Mouse (Mus musculus) heart, embryonic 13.5 days (tissue): ENCODE results near the gene S100a6. TPM values are rescaled to one million over a fixed set of nuclear protein-coding genes. Genes with fewer than 3 reads are reported as not detected.
A peak's percentile ranks its signal among the peaks of the same experiment; 100 is the strongest.

ENCODE experiments used
- ATAC-seq: fragments of 200-750 bp; cut with Nextera tagmentation; 2 replicates; pipeline ENCODE4 v1.8.0; 2017; ENCODE audit warnings: moderate TSS enrichment; ENCODE audit not compliant: insufficient number of reproducible peaks, low FRiP score, low TSS enrichment; ENCODE audit errors: extremely low read depth
- H3K27ac ChIP-seq: fragments of 300-500 bp; sonication (generic); replicated peaks from 2 replicates; pipeline ENCODE4 v1.5.1; 2015; ENCODE audit warnings: moderate library complexity, mild to moderate bottlenecking, inconsistent platforms
- H3K27me3 ChIP-seq: fragments of 300-500 bp; sonication (generic); replicated peaks from 2 replicates; pipeline ENCODE4 v1.6.1; 2015; ENCODE audit warnings: mild to moderate bottlenecking, inconsistent platforms
- H3K36me3 ChIP-seq: fragments of 300-500 bp; sonication (generic); 2 replicates; pipeline ENCODE4 v1.6.1; 2015; ENCODE audit warnings: mild to moderate bottlenecking, inconsistent platforms
- H3K4me1 ChIP-seq: fragments of 300-500 bp; sonication (generic); 2 replicates; pipeline ENCODE4 v1.6.1; 2015; ENCODE audit warnings: inconsistent platforms
- H3K4me2 ChIP-seq: fragments of 300-500 bp; sonication (generic); 2 replicates; pipeline ENCODE4 v1.6.1; 2015; ENCODE audit warnings: inconsistent platforms, mild to moderate bottlenecking, moderate library complexity
- H3K4me3 ChIP-seq: fragments of 300-500 bp; sonication (generic); 2 replicates; pipeline ENCODE4 v1.5.1; 2015; ENCODE audit warnings: moderate library complexity, mild to moderate bottlenecking, inconsistent platforms
- H3K9ac ChIP-seq: fragments of 300-500 bp; sonication (generic); 2 replicates; pipeline ENCODE4 v1.6.1; 2015; ENCODE audit warnings: inconsistent platforms, mild to moderate bottlenecking, moderate library complexity
- H3K9me3 ChIP-seq: fragments of 300-500 bp; sonication (generic); 2 replicates; pipeline ENCODE4 v1.6.1; 2016; ENCODE audit warnings: inconsistent platforms
- WGBS: fragments of 180-500 bp; shearing (Covaris S2); methylation state at CpG from one replicate; pipeline ENCODE4 v1.1.7; 2015; ENCODE audit warnings: mixed read lengths; 5-methylcytosine and 5-hydroxymethylcytosine counted together
- polyA plus RNA-seq: library from polyadenylated mRNA; unstranded; fragments of >200 nt; fragmentation: Nextera tagmentation; extraction: Ambion mirVana; gene quantifications from 2 replicates; pipeline ENCODE4 v1.2.1, GENCODE M21; 2015

The S100a6 gene
- polyA plus RNA-seq, 1 experiment from 2014 or later = 38.2 TPM

GRCm38 (mm10) chr3:90612061-90612460 lies 621 bp upstream of the S100a6 start:
- 54% methylated on average over 4 of the region's 4 CpGs for whole genome bisulfite sequencing
- H3K27me3 ChIP-seq = 0 out of 2 replicates have a peak, but pooled peaks cover 14% of the 10 kb centered on the region
- H3K4me3 ChIP-seq = no peak overlapping the region
- H3K9ac ChIP-seq = no peak overlapping the region
- no peak overlapping the region for H3K4me2 ChIP-seq
- no peaks in the 10 kb centered on the region for H3K9me3 ChIP-seq
- no peak for ATAC-seq
- peaks cover 13% of the 10 kb centered on the region for H3K4me1 ChIP-seq
- no peak overlapping the region for H3K27ac ChIP-seq
- H3K36me3 ChIP-seq = no peaks in the 10 kb centered on the region

GRCm38 (mm10) chr3:90613461-90614147 lies 922 bp downstream of the S100a6 start:
- H3K4me3 ChIP-seq = peak overlapping the region; percentile 48
- peak overlapping the region; percentile 66; the same call in 1 of the 2 replicates for H3K9ac ChIP-seq
- H3K36me3 ChIP-seq = no peaks in the 10 kb centered on the region
- H3K27me3 ChIP-seq = 0 out of 2 replicates have a peak, but pooled peaks cover 9% of the 10 kb centered on the region
- H3K4me1 ChIP-seq = peaks cover 13% of the 10 kb centered on the region
- no peak for ATAC-seq
- H3K4me2 ChIP-seq = peak overlapping the region; percentile 81
- no peaks in the 10 kb centered on the region for H3K9me3 ChIP-seq
- WGBS = 58% methylated on average over 7 of the region's 7 CpGs
- no peak overlapping the region for H3K27ac ChIP-seq

GRCm38 (mm10) chr3:90614148-90614530 lies 1.5 kb downstream of the S100a6 start:
- WGBS = 74% methylated on average over 6 of the region's 6 CpGs
- no peak for ATAC-seq
- Histone ChIP-seq H3K4me3 (no peak overlapping the region), H3K27ac (no peak overlapping the region), H3K4me1 (peaks cover 13% of the 10 kb centered on the region), H3K9me3 (no peaks in the 10 kb centered on the region), H3K9ac (no peak overlapping the region), H3K4me2 (peak overlapping the region; percentile 81; the same call in 1 of the 2 replicates), H3K36me3 (no peaks in the 10 kb centered on the region), H3K27me3 (0 out of 2 replicates have a peak, but pooled peaks cover 9% of the 10 kb centered on the region)

GRCm38 (mm10) chr3:90614611-90615251 lies 2.0 kb downstream of the S100a6 start:
- Histone ChIP-seq H3K36me3 (no peaks in the 10 kb centered on the region), H3K4me1 (peaks cover 13% of the 10 kb centered on the region), H3K9ac (no peak overlapping the region), H3K4me3 (no peak overlapping the region), H3K27me3 (0 out of 2 replicates have a peak, but pooled peaks cover 9% of the 10 kb centered on the region), H3K27ac (no peak overlapping the region), H3K4me2 (peak overlapping the region; percentile 36; the same call in 1 of the 2 replicates), H3K9me3 (no peaks in the 10 kb centered on the region)
- no peak for ATAC-seq
- WGBS = 71% methylated on average over 11 of the region's 11 CpGs

GRCm38 (mm10) chr3:90615415-90615814 lies 2.7 kb downstream of the S100a6 start:
- Histone ChIP-seq H3K27me3 (0 out of 2 replicates have a peak, but pooled peaks cover 9% of the 10 kb centered on the region), H3K36me3 (no peaks in the 10 kb centered on the region), H3K9ac (no peak overlapping the region), H3K4me1 (peaks cover 13% of the 10 kb centered on the region), H3K9me3 (no peaks in the 10 kb centered on the region), H3K27ac (no peak overlapping the region), H3K4me2 (peak overlapping the region; percentile 36), H3K4me3 (no peak overlapping the region)
- no peak for ATAC-seq
- WGBS = 7% methylated on average over 7 of the region's 7 CpGs

- no peak for ATAC-seq
- Histone ChIP-seq H3K27ac (no peak overlapping the region), H3K4me2 (peak overlapping the region; percentile 36; the same call in 1 of the 2 replicates), H3K27me3 (0 out of 2 replicates have a peak, but pooled peaks cover 9% of the 10 kb centered on the region), H3K4me1 (peaks cover 13% of the 10 kb centered on the region), H3K9me3 (no peaks in the 10 kb centered on the region), H3K36me3 (no peaks in the 10 kb centered on the region), H3K9ac (no peak overlapping the region), H3K4me3 (no peak overlapping the region)
- WGBS = 54% methylated on average over 1 of the region's 1 CpGs
Measured at GRCm38 (mm10) chr3:90615911-90616310, 3.2 kb downstream of the S100a6 start.

GRCm38 (mm10) chr3:90617586-90617985 lies 4.9 kb downstream of the S100a6 start:
- no peaks in the 10 kb centered on the region for H3K9me3 ChIP-seq
- no peak overlapping the region for H3K4me2 ChIP-seq
- WGBS = 6% methylated on average over 1 of the region's 1 CpGs
- H3K27me3 ChIP-seq = 0 out of 2 replicates have a peak, but pooled peaks cover 5% of the 10 kb centered on the region
- H3K9ac ChIP-seq = no peak overlapping the region
- no peaks in the 10 kb centered on the region for H3K36me3 ChIP-seq
- no peak overlapping the region for H3K27ac ChIP-seq
- no peak for ATAC-seq
- no peak overlapping the region for H3K4me3 ChIP-seq
- H3K4me1 ChIP-seq = peaks cover 13% of the 10 kb centered on the region

- Histone ChIP-seq H3K9ac (no peak overlapping the region), H3K27me3 (no peaks in the 10 kb centered on the region), H3K9me3 (no peaks in the 10 kb centered on the region), H3K36me3 (no peaks in the 10 kb centered on the region), H3K4me1 (peaks cover 16% of the 10 kb centered on the region), H3K4me2 (no peak overlapping the region), H3K27ac (no peak overlapping the region), H3K4me3 (no peak overlapping the region)
- WGBS = 39% methylated on average over 7 of the region's 7 CpGs
- no peak for ATAC-seq
Measured at GRCm38 (mm10) chr3:90621552-90621951, 8.9 kb downstream of the S100a6 start.

GRCm38 (mm10) chr3:90623435-90624071 lies 10.9 kb downstream of the S100a6 start:
- 24% methylated on average over 2 of the region's 2 CpGs for WGBS
- no peaks in the 10 kb centered on the region for H3K27me3 ChIP-seq
- H3K4me2 ChIP-seq = no peak overlapping the region
- H3K9ac ChIP-seq = peak overlapping the region; percentile 33; the same call in 1 of the 2 replicates
- no peaks in the 10 kb centered on the region for H3K36me3 ChIP-seq
- H3K27ac ChIP-seq = no peak overlapping the region
- no peak overlapping the region for H3K4me3 ChIP-seq
- ATAC-seq = no peak
- H3K9me3 ChIP-seq = no peaks in the 10 kb centered on the region
- peaks cover 16% of the 10 kb centered on the region for H3K4me1 ChIP-seq

- H3K36me3 ChIP-seq = no peaks in the 10 kb centered on the region
- WGBS = 73% methylated on average over 5 of the region's 5 CpGs
- no peaks in the 10 kb centered on the region for H3K9me3 ChIP-seq
- H3K27ac ChIP-seq = no peak overlapping the region
- no peak overlapping the region for H3K4me3 ChIP-seq
- peaks cover 16% of the 10 kb centered on the region for H3K4me1 ChIP-seq
- H3K9ac ChIP-seq = no peak overlapping the region
- no peak for ATAC-seq
- no peak overlapping the region for H3K4me2 ChIP-seq
- no peaks in the 10 kb centered on the region for H3K27me3 ChIP-seq
Measured at GRCm38 (mm10) chr3:90625496-90625895, 12.8 kb downstream of the S100a6 start.

GRCm38 (mm10) chr3:90626266-90627021 lies 13.8 kb downstream of the S100a6 start:
- H3K4me2 ChIP-seq = no peak overlapping the region
- no peak overlapping the region for H3K4me3 ChIP-seq
- 64% methylated on average over 9 of the region's 9 CpGs for WGBS
- no peak for ATAC-seq
- no peak overlapping the region for H3K9ac ChIP-seq
- peaks cover 16% of the 10 kb centered on the region for H3K4me1 ChIP-seq
- no peaks in the 10 kb centered on the region for H3K36me3 ChIP-seq
- no peak overlapping the region for H3K27ac ChIP-seq
- no peaks in the 10 kb centered on the region for H3K9me3 ChIP-seq
- no peaks in the 10 kb centered on the region for H3K27me3 ChIP-seq
